Mouse (Mus musculus) urinary bladder, postnatal 0 days (tissue): Measurements from ENCODE around the gene S100z. TPM values are rescaled to one million over a fixed set of nuclear protein-coding genes. Genes with fewer than 3 reads are reported as not detected.

Experiments used
- polyA plus RNA-seq: library from polyadenylated mRNA; unstranded; fragments of >200 nt; fragmentation: Nextera tagmentation; extraction: Ambion mirVana; gene quantifications from 2 replicates; pipeline ENCODE4 v1.2.1, GENCODE M21; 2015

Gene S100z
- polyA plus RNA-seq: not detected in 2 replicates

DNA sequence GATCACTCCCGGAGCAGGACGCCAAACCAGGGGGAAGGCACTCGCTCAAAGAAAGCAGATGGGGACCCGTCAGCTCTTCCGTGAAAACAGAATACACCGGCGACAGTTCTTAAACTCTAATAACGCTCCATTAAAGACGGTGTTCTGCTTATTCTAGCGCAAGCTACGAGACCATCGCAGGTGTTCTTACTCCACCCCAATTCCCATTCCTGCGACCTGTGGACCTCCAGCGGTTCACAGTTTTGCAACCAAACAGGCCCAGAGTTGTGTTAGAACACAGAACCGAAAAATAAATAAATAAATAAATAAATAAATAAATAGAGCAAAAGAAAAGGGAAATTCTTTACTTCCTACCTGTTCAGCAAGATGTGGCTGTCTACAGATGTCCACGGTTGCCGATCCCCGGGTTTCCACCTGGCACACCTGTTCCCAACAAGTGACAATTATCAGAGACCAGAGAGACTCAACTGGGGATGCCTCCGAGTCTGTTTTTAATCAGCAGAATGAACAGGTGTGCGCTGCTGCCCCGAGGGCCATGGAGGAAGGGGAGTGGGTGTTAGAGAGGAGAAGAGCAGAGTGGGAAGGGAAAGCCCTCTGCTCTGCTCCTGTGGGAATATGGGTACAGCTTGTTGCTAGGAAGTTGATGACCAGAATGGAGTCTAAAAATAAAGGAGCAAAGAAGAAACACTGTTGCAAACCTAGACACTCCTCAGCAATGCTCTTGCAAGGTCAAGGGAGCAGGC lies at the start of gene S100z:
Gene S100z (minus strand): TSS at position 51 of the 743 bp plus-strand sequence.

DNA sequence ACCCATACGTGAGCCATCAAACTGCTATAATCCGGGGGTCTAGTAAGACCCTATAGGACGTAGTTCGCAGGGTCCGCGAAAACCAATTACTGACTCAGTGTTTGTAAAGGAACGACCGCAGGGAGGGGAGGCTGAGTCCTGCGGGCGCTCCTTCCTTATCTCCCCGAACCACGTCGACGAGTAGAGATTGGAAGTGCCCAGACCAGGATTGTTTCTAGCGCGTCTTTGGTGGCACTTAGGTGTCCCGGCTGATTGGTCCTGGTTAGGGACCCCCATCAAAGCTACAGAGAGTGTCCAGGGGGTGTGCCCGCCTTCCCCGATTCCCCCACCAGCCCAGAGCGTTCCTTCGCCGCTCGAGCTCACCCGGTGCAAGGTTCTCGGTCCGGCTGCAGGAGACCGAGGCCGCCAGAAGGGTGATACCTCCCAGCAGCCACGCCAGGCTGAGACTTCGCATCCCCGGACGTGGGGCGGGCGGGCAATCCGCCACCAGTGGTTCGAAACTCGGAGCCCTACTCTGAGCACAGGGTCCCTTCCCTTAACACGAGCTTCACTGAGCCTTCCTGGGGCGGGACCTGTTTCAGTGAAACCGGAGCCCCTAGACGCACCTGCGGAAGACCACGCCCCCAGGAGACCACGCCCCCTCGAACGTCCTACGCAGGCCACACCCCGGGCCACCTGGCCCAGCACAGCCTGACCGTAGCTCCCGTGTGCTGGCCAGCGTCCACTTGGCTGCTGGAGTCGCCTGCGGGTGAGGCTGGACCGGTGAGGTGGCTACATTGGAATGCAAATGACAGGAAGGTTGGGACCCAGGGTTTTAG lies 46.4 kb upstream of the S100z start, which contains the start of gene F2rl1:
Gene F2rl1 (minus strand): TSS at position 554 of the 818 bp plus-strand sequence.

DNA sequence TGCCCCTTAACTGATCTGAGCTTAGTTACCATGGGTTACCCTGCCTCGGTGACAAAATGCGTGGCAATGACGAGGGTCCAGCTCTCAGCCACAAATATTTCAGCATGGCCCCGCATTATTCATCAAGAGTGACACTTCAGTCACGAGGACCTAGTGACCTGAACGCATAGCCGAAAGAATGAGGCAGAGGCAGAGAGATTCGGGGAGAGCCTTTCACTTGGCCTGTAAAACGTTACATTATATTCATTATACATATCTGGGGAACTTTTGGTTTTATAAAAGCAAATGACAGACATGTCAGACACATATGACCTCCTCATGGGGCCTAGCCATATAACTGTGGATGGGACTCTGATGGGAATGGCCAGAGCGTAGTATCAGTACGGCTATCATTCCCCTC lies 33.7 kb downstream of the S100z start, which contains the start of gene Crhbp:
Gene Crhbp (minus strand): TSS at position 101 of the 400 bp plus-strand sequence.

Other genes with a start within 250 kb of the S100z start
- 0.79 and 1.7 TPM in 2 replicates for gene Pde8b, start 228.4 kb downstream of the S100z start, polyA plus RNA-seq
- 25.2 and 25.5 TPM in 2 replicates for gene Zbed3, start 155.1 kb downstream of the S100z start, polyA plus RNA-seq
- gene Aggf1, start 103.4 kb downstream of the S100z start, polyA plus RNA-seq: 15.5 and 15.8 TPM in 2 replicates
- 0.47 and 1.6 TPM in 2 replicates for gene Crhbp, start 33.8 kb downstream of the S100z start, polyA plus RNA-seq
- gene F2rl1, start 46.5 kb upstream of the S100z start, polyA plus RNA-seq: 1.6 and 1.8 TPM in 2 replicates
- 17.8 and 25.1 TPM in 2 replicates for gene F2r, start 139.8 kb upstream of the S100z start, polyA plus RNA-seq
- 0.16 and 0.30 TPM in 2 replicates for gene F2rl2, start 218.1 kb upstream of the S100z start, polyA plus RNA-seq